Mouse (Mus musculus): ENCODE data around the gene Atp1a2.

- TF ChIP-seq CTCF (IDR thresholded peaks at IDR 0.05; ENCODE audit: borderline replicate concordance, extremely low read depth, insufficient read depth, insufficient read length), result no peak
- TF ChIP-seq POLR2A (IDR thresholded peaks at IDR 0.05; ENCODE audit: borderline replicate concordance, extremely low read depth, insufficient read depth, insufficient read length, poor library complexity, severe bottlenecking), result no peak
These were observed 20.7 kb downstream of the Atp1a2 start for GRCm38 (mm10) chr1:172277172-172277571.

Measured in brain, embryonic 14.5 days (tissue).